Mouse (Mus musculus) MEL (cell line): ENCODE results near the gene Fam69b. TPM values are rescaled to one million over a fixed set of nuclear protein-coding genes. Genes with fewer than 3 reads are reported as not detected.

Source experiments
- DNase-seq: peaks from one replicate; pipeline ENCODE4 v3.0.0; 2011; ENCODE audit warnings: low read depth, low spot score
- H3K27ac ChIP-seq: 2 replicates; pipeline ENCODE4 v1.5.1; 2012; ENCODE audit warnings: low read depth, mild to moderate bottlenecking, control low read depth, low read length, moderate library complexity; ENCODE audit not compliant: control insufficient read depth
- H3K27me3 ChIP-seq, 2 experiments: fragments of 150-350 bp in 1 of 2; sonication (generic) in 1 of 2; 2 replicates each; pipeline ENCODE4 v1.6.1; 2012; ENCODE audit warnings: low read length in 2 of 2, mild to moderate bottlenecking in 2 of 2, improper control_type of control experiment in 1 of 2, moderate library complexity in 1 of 2; ENCODE audit not compliant: insufficient read depth in 2 of 2, control insufficient read depth in 1 of 2
- H3K36me3 ChIP-seq, 2 experiments: 2 replicates each; pipeline ENCODE4 v1.6.1; 2012 to 2014; ENCODE audit warnings: low read length in 2 of 2, improper control_type of control experiment in 1 of 2, inconsistent platforms in 1 of 2, mild to moderate bottlenecking in 1 of 2; ENCODE audit not compliant: insufficient read depth in 2 of 2, control insufficient read depth in 1 of 2
- H3K4me1 ChIP-seq, 2 experiments: fragments of 150-350 bp in 1 of 2; sonication (generic) in 1 of 2; 2 replicates each; pipeline ENCODE4 v1.6.1; 2012; ENCODE audit warnings: low read length in 2 of 2, improper control_type of control experiment in 1 of 2, mild to moderate bottlenecking in 1 of 2; ENCODE audit not compliant: insufficient read depth in 2 of 2, control insufficient read depth in 1 of 2
- H3K4me3 ChIP-seq, 2 experiments: fragments of 150-350 bp in 1 of 2; sonication (generic) in 1 of 2; 2 replicates each; pipeline ENCODE4 v1.5.1; 2012; ENCODE audit warnings: low read depth in 2 of 2, low read length in 2 of 2, mild to moderate bottlenecking in 2 of 2, moderate library complexity in 2 of 2, control low read depth in 1 of 2, improper control_type of control experiment in 1 of 2; ENCODE audit not compliant: control insufficient read depth in 1 of 2, insufficient read depth in 1 of 2
- H3K79me2 ChIP-seq: 2 replicates; pipeline ENCODE4 v1.6.1; 2012; ENCODE audit warnings: mild to moderate bottlenecking, low read length, moderate library complexity; ENCODE audit not compliant: control insufficient read depth, poor library complexity, insufficient read depth
- H3K9ac ChIP-seq: 2 replicates; pipeline ENCODE4 v1.6.1; 2012; ENCODE audit warnings: low read depth, mild to moderate bottlenecking, control low read depth, low read length, moderate library complexity; ENCODE audit not compliant: control insufficient read depth, poor library complexity, severe bottlenecking
- H3K9me3 ChIP-seq: fragments of 150-350 bp; sonication (generic); replicated peaks from 2 replicates; pipeline ENCODE4 v1.6.1; 2012; ENCODE audit warnings: mild to moderate bottlenecking, low read length, improper control_type of control experiment, moderate library complexity; ENCODE audit not compliant: insufficient read depth
- CHD1 ChIP-seq: IDR thresholded peaks from 2 replicates; pipeline ENCODE4 v1.6.1; 2012; ENCODE audit warnings: low read depth, mild to moderate bottlenecking, inconsistent platforms, low read length, improper control_type of control experiment
- CHD2 ChIP-seq: IDR thresholded peaks from 2 replicates; pipeline ENCODE4 v1.6.1; 2011; ENCODE audit warnings: low read length, improper control_type of control experiment
- CTCF ChIP-seq, 3 experiments: IDR thresholded peaks in 2 of 3; conservative IDR thresholded peaks in 1 of 3; 2 replicates each; pipeline ENCODE4 v1.5.1; 2011 to 2012; ENCODE audit warnings: low read length in 3 of 3, low read depth in 2 of 3, mild to moderate bottlenecking in 2 of 3, improper control_type of control experiment in 1 of 3, inconsistent platforms in 1 of 3, mixed read lengths in 1 of 3, moderate library complexity in 1 of 3; ENCODE audit not compliant: control insufficient read depth in 1 of 3, insufficient read depth in 1 of 3, poor library complexity in 1 of 3, severe bottlenecking in 1 of 3
- ELF1 ChIP-seq: IDR thresholded peaks from 2 replicates; pipeline ENCODE4 v1.6.1; 2014; ENCODE audit warnings: low read depth, mild to moderate bottlenecking, inconsistent platforms, low read length, improper control_type of control experiment, moderate library complexity
- EP300 ChIP-seq, 2 experiments: IDR thresholded peaks; 2 replicates each; pipeline ENCODE4 v1.6.1; 2011; ENCODE audit warnings: improper control_type of control experiment in 2 of 2, low read length in 2 of 2, low read depth in 1 of 2, mild to moderate bottlenecking in 1 of 2
- ETS1 ChIP-seq: IDR thresholded peaks from 2 replicates; pipeline ENCODE4 v1.6.1; 2012; ENCODE audit warnings: low read depth, mild to moderate bottlenecking, inconsistent platforms, low read length, improper control_type of control experiment, moderate library complexity
- MAFK ChIP-seq: IDR thresholded peaks from 2 replicates; pipeline ENCODE4 v1.6.1; 2011; ENCODE audit warnings: low read depth, mild to moderate bottlenecking, low read length, improper control_type of control experiment, borderline replicate concordance
- MAZ ChIP-seq: IDR thresholded peaks from 2 replicates; pipeline ENCODE4 v1.6.1; 2012; ENCODE audit warnings: low read depth, mild to moderate bottlenecking, inconsistent platforms, low read length, improper control_type of control experiment
- MEF2A ChIP-seq: IDR thresholded peaks from 2 replicates; pipeline ENCODE4 v1.6.1; 2014; ENCODE audit warnings: low read depth, mild to moderate bottlenecking, inconsistent platforms, low read length, improper control_type of control experiment; ENCODE audit not compliant: poor library complexity, insufficient replicate concordance, severe bottlenecking; ENCODE audit errors: extremely low read depth
- MYC ChIP-seq: IDR thresholded peaks from 2 replicates; pipeline ENCODE4 v1.6.1; 2011; ENCODE audit warnings: low read depth, mild to moderate bottlenecking, low read length, improper control_type of control experiment, moderate library complexity
- NELFE ChIP-seq: IDR thresholded peaks from 2 replicates; pipeline ENCODE4 v1.6.1; 2011; ENCODE audit warnings: low read depth, low read length, improper control_type of control experiment
- NRF1 ChIP-seq: IDR thresholded peaks from 2 replicates; pipeline ENCODE4 v1.6.1; 2014; ENCODE audit warnings: low read depth, mild to moderate bottlenecking, inconsistent platforms, low read length, improper control_type of control experiment, moderate library complexity; ENCODE audit not compliant: poor library complexity, insufficient read depth, severe bottlenecking
- POLR2A ChIP-seq, 2 experiments: IDR thresholded peaks; 2 replicates each; pipeline ENCODE4 v1.6.1; 2011 to 2012; ENCODE audit warnings: low read length in 2 of 2, mild to moderate bottlenecking in 2 of 2, control low read depth in 1 of 2, improper control_type of control experiment in 1 of 2, low read depth in 1 of 2, moderate library complexity in 1 of 2; ENCODE audit not compliant: control insufficient read depth in 1 of 2, insufficient read depth in 1 of 2, poor library complexity in 1 of 2
- RAD21 ChIP-seq: IDR thresholded peaks from 2 replicates; pipeline ENCODE4 v1.6.1; 2011; ENCODE audit warnings: mild to moderate bottlenecking, low read depth, low read length, improper control_type of control experiment
- RCOR1 ChIP-seq: IDR thresholded peaks from 2 replicates; pipeline ENCODE4 v1.6.1; 2012; ENCODE audit warnings: low read depth, mild to moderate bottlenecking, inconsistent platforms, low read length, improper control_type of control experiment
- SIN3A ChIP-seq: IDR thresholded peaks from 2 replicates; pipeline ENCODE4 v1.6.1; 2012; ENCODE audit warnings: low read length, improper control_type of control experiment, inconsistent platforms
- SMC3 ChIP-seq: IDR thresholded peaks from 2 replicates; pipeline ENCODE4 v1.6.1; 2011; ENCODE audit warnings: low read depth, low read length, improper control_type of control experiment
- TAL1 ChIP-seq: IDR thresholded peaks from 2 replicates; pipeline ENCODE4 v1.6.1; 2012; ENCODE audit warnings: mild to moderate bottlenecking, inconsistent platforms, low read length, moderate library complexity, mixed read lengths
- TBP ChIP-seq: IDR thresholded peaks from 2 replicates; pipeline ENCODE4 v1.8.0; 2011; ENCODE audit warnings: low read depth, low read length, improper control_type of control experiment
- USF1 ChIP-seq: IDR thresholded peaks from 2 replicates; pipeline ENCODE4 v1.6.1; 2014; ENCODE audit warnings: low read depth, mild to moderate bottlenecking, inconsistent platforms, low read length, improper control_type of control experiment, moderate library complexity
- ZKSCAN1 ChIP-seq: IDR thresholded peaks from 2 replicates; pipeline ENCODE4 v1.6.1; 2012; ENCODE audit warnings: low read depth, mild to moderate bottlenecking, inconsistent platforms, low read length, improper control_type of control experiment, moderate library complexity
- ZMIZ1 ChIP-seq: IDR thresholded peaks from 2 replicates; pipeline ENCODE4 v1.6.1; 2012; ENCODE audit warnings: low read depth, mild to moderate bottlenecking, inconsistent platforms, low read length, improper control_type of control experiment, moderate library complexity
- polyA plus RNA-seq, 2 experiments: library from polyadenylated mRNA; stranded (reverse) in 1 of 2; unstranded in 1 of 2; fragments of >175 nt in 1 of 2; fragments of >200 nt in 1 of 2; gene quantifications; 2 replicates each; pipeline versions ENCODE4 v1.2.1 to v1.2.4; 2012; ENCODE audit warnings: low replicate concordance in 2 of 2, low read depth in 1 of 2; ENCODE audit not compliant: insufficient read length in 2 of 2, insufficient read depth in 1 of 2, missing spikeins in 1 of 2
- total RNA-seq: library from RNA; depleted of rRNA; stranded (reverse); fragments of 300-350 nt; gene quantifications from 2 replicates; pipeline ENCODE4 v1.2.3, GENCODE M21; 2012

The Fam69b gene
- total and polyA plus RNA-seq, 3 experiments, result 0.42 to 0.67 TPM; not detected in 1

- no peak for DNase-seq
- Histone ChIP-seq H3K27me3 (peaks cover 4 to 6% of the 10 kb centered on the region in 2 experiments), H3K27ac (no peak overlapping the region), H3K36me3 (no peaks in the 10 kb centered on the region), H3K9ac (no peak overlapping the region), H3K4me1 (peaks cover 0 to 6% of the 10 kb centered on the region in 2 experiments; a peak in 1 of 4 replicates), H3K4me3 (no peak overlapping the region), H3K9me3 (no peaks in the 10 kb centered on the region), H3K79me2 (no peaks in the 10 kb centered on the region)
- no peak for TF ChIP-seq MAFK
- TF ChIP-seq RAD21, result no peak
- TF ChIP-seq USF1, result no peak
- no peak for TF ChIP-seq MAZ
- no peak for TF ChIP-seq TBP
- TF ChIP-seq CHD1, result no peak
- no peak for TF ChIP-seq MEF2A
- no peak for TF ChIP-seq NELFE
- TF ChIP-seq CTCF (IDR thresholded peaks at IDR 0.05 in 2 of 3, conservative IDR thresholded peaks at IDR 0.05 in 1 of 3; ENCODE audit: control insufficient read depth in 1 of 3, insufficient read depth in 1 of 3, low read depth in 2 of 3, low read length in 3 of 3, poor library complexity in 1 of 3, severe bottlenecking in 1 of 3), result no peak
- no peak for TF ChIP-seq CHD2
- no peak for TF ChIP-seq ZMIZ1
- no peak for TF ChIP-seq ELF1
Measured at GRCm38 (mm10) chr2:26661768-26662508, 33.7 kb downstream of the Fam69b start.

GRCm38 (mm10) chr2:26662509-26662882 is 34.2 kb downstream of the Fam69b start:
- no peak for DNase-seq
- peaks cover 0 to 6% of the 10 kb centered on the region in 2 experiments; a peak in 1 of 4 replicates for H3K4me1 ChIP-seq
- H3K27me3 ChIP-seq, result peaks cover 3 to 9% of the 10 kb centered on the region in 2 experiments
- H3K79me2 ChIP-seq, result no peaks in the 10 kb centered on the region
- no peak for TF ChIP-seq RAD21
- no peak for TF ChIP-seq EP300 (IDR thresholded peaks at IDR 0.05; ENCODE audit: low read depth in 1 of 2, low read length in 2 of 2)
- no peak for TF ChIP-seq RCOR1
- TF ChIP-seq NRF1, result no peak
- TF ChIP-seq MYC, result no peak
- TF ChIP-seq POLR2A (IDR thresholded peaks at IDR 0.05; ENCODE audit: control insufficient read depth in 1 of 2, insufficient read depth in 1 of 2, low read depth in 1 of 2, low read length in 2 of 2, poor library complexity in 1 of 2), result no peak
- no peak for TF ChIP-seq ELF1
- TF ChIP-seq MAFK, result no peak
- no peak for TF ChIP-seq TAL1
- no peak for TF ChIP-seq ETS1
- TF ChIP-seq NELFE, result no peak
- no peak for TF ChIP-seq ZKSCAN1
- no peak for TF ChIP-seq SMC3
- no peak for TF ChIP-seq SIN3A
- no peak for TF ChIP-seq CHD2
- no peak overlapping the region for H3K9ac ChIP-seq
- H3K36me3 ChIP-seq, result no peaks in the 10 kb centered on the region
- H3K9me3 ChIP-seq, result no peaks in the 10 kb centered on the region
- H3K27ac ChIP-seq, result no peak overlapping the region
- H3K4me3 ChIP-seq, result no peak overlapping the region
